Mouse (Mus musculus): Measurements from ENCODE around the gene Dnaja2. TPM values are rescaled to one million over a fixed set of nuclear protein-coding genes. Genes with fewer than 3 reads are reported as not detected.

The Dnaja2 gene
- total and polyA plus RNA-seq, 3 experiments, result 150 to 471 (median 227) TPM

- in situ Hi-C loops (cut with MboI; ENCODE audit: low pct_ligation_motif_present, low pct_unique_long_range_greater_than_20kb, low sequenced_read_pairs), result loop anchor here (25.0 kb wide), 1 partner anchor 221 kb away; no protein-coding TSS in a partner anchor
- no peak overlapping the region for H3K4me2 ChIP-seq (ENCODE audit: insufficient read depth, low read depth, poor library complexity, severe bottlenecking)
- H3K79me2 ChIP-seq (replicated peaks; ENCODE audit: control insufficient read depth, extremely low read depth, insufficient read depth, poor library complexity, severe bottlenecking), result no peaks in the 10 kb centered on the region
- peaks cover 22 to 65% of the 10 kb centered on the region in 2 experiments for H3K36me3 ChIP-seq (replicated peaks in 1 of 2; ENCODE audit: control insufficient read depth in 1 of 2, insufficient read depth in 1 of 2, low read length in 1 of 2)
- H3K27me3 ChIP-seq (replicated peaks), result no peaks in the 10 kb centered on the region
- peak; percentile 74 for DNase-seq (ENCODE audit: extremely low read depth)
- H3K9me3 ChIP-seq (replicated peaks; ENCODE audit: low read length), result peaks cover 5% of the 10 kb centered on the region
- dilution Hi-C loops (cut with MboI; ENCODE audit: extremely low pct_ligation_motif_present, extremely low pct_unique_long_range_greater_than_20kb, low sequenced_read_pairs), result no loop called here
- H3K9ac ChIP-seq (ENCODE audit: insufficient read depth, low read depth), result peak overlapping the region; percentile 78
- peak; percentile 30; the same call in 1 of the 2 replicates for TF ChIP-seq IRF4 (IDR thresholded peaks at IDR 0.05; ENCODE audit: low read depth, low read length)
- TF ChIP-seq USF1 (IDR thresholded peaks at IDR 0.05; ENCODE audit: low read depth, low read length), result no peak
- TF ChIP-seq POLR2AphosphoS2 (IDR thresholded peaks at IDR 0.05; ENCODE audit: low read depth, low read length), result no peak
- TF ChIP-seq MAFK (IDR thresholded peaks at IDR 0.05; ENCODE audit: insufficient replicate concordance, low read length), result peak; percentile 99
- TF ChIP-seq ZKSCAN1 (IDR thresholded peaks at IDR 0.05; ENCODE audit: borderline replicate concordance, low read depth, low read length), result no peak
- peak; percentile 28; the same call in 1 of the 2 replicates for TF ChIP-seq ETS1 (conservative IDR thresholded peaks at IDR 0.05; ENCODE audit: low read depth, low read length)
- TF ChIP-seq POLR2A (IDR thresholded peaks at IDR 0.05; ENCODE audit: low read depth, low read length), result no peak
- peak; percentile 43 for TF ChIP-seq HCFC1 (IDR thresholded peaks at IDR 0.05; ENCODE audit: low read depth, low read length)
- no peak for TF ChIP-seq ELF1 (IDR thresholded peaks at IDR 0.05; ENCODE audit: low read depth, low read length)
- TF ChIP-seq GABPA (IDR thresholded peaks at IDR 0.05; ENCODE audit: insufficient replicate concordance, low read depth, low read length), result 0 out of 2 replicates have a peak, but pooled peaks have one; percentile 32
- TF ChIP-seq EP300 (IDR thresholded peaks at IDR 0.05; ENCODE audit: low read length), result 0 out of 2 replicates have a peak, but pooled peaks have one; percentile 34
- peak; percentile 51 for TF ChIP-seq ZC3H11A (IDR thresholded peaks at IDR 0.05; ENCODE audit: low read depth, low read length)
- 0 out of 2 replicates have a peak, but pooled peaks have one; percentile 49 for TF ChIP-seq KAT2A (IDR thresholded peaks at IDR 0.05; ENCODE audit: insufficient replicate concordance, low read length)
- 0 out of 2 replicates have a peak, but pooled peaks have one; percentile 44 for TF ChIP-seq MAZ (IDR thresholded peaks at IDR 0.05; ENCODE audit: low read depth, low read length)
- peak; percentile 34; the same call in 1 of the 2 replicates for TF ChIP-seq NRF1 (IDR thresholded peaks at IDR 0.05; ENCODE audit: low read depth, low read length)
- peak overlapping the region; percentile 85 for H3K27ac ChIP-seq (ENCODE audit: insufficient read depth, low read depth)
- peaks cover 22 to 32% of the 10 kb centered on the region in 2 experiments; a peak in 3 of 4 replicates for H3K4me1 ChIP-seq (ENCODE audit: control insufficient read depth in 1 of 2, insufficient read depth in 2 of 2)
- H3K4me3 ChIP-seq (replicated peaks in 1 of 3; ENCODE audit: low read depth in 2 of 3, low read length in 2 of 3, poor library complexity in 1 of 3), result peak overlapping the region in 1 of 3 experiments; percentile 17
Observed at GRCm38 (mm10) chr8:85532843-85533242, 22.3 kb downstream of the Dnaja2 start.

GRCm38 (mm10) chr8:85531471-85531870 is 23.7 kb downstream of the Dnaja2 start:
- dilution Hi-C loops (cut with MboI; ENCODE audit: extremely low pct_ligation_motif_present, extremely low pct_unique_long_range_greater_than_20kb, low sequenced_read_pairs), result no loop called here

More at GRCm38 (mm10) chr8:85531471-85531870, 23.7 kb downstream of the Dnaja2 start:
- in situ Hi-C loops (cut with MboI; ENCODE audit: low pct_ligation_motif_present, low pct_unique_long_range_greater_than_20kb, low sequenced_read_pairs), result loop anchor here (25.0 kb wide), 1 partner anchor 219 kb away; no protein-coding TSS in a partner anchor
- no peak overlapping the region for H3K27ac ChIP-seq (ENCODE audit: insufficient read depth, low read depth)
- H3K9ac ChIP-seq (ENCODE audit: insufficient read depth, low read depth), result no peak overlapping the region
- TF ChIP-seq UBTF (IDR thresholded peaks at IDR 0.05; ENCODE audit: low read depth, low read length) (no peak), GABPA (IDR thresholded peaks at IDR 0.05; ENCODE audit: insufficient replicate concordance, low read depth, low read length) (no peak), KAT2A (IDR thresholded peaks at IDR 0.05; ENCODE audit: insufficient replicate concordance, low read length) (no peak), TCF12 (IDR thresholded peaks at IDR 0.05; ENCODE audit: low read depth, low read length) (no peak), MEF2A (IDR thresholded peaks at IDR 0.05; ENCODE audit: borderline replicate concordance, low read depth, low read length) (no peak), ELF1 (IDR thresholded peaks at IDR 0.05; ENCODE audit: low read depth, low read length) (no peak), NRF1 (IDR thresholded peaks at IDR 0.05; ENCODE audit: low read depth, low read length) (no peak), ZNF384 (IDR thresholded peaks at IDR 0.05; ENCODE audit: low read depth, low read length) (no peak), CHD2 (IDR thresholded peaks at IDR 0.05; ENCODE audit: low read length) (no peak), MAZ (IDR thresholded peaks at IDR 0.05; ENCODE audit: low read depth, low read length) (no peak), ETS1 (conservative IDR thresholded peaks at IDR 0.05; ENCODE audit: low read depth, low read length) (no peak), BHLHE40 (IDR thresholded peaks at IDR 0.05; ENCODE audit: low read depth, low read length) (no peak), ZKSCAN1 (IDR thresholded peaks at IDR 0.05; ENCODE audit: borderline replicate concordance, low read depth, low read length) (no peak), RCOR1 (conservative IDR thresholded peaks at IDR 0.05; ENCODE audit: low read depth, low read length) (no peak), ZMIZ1 (IDR thresholded peaks at IDR 0.05; ENCODE audit: low read depth, low read length) (no peak), EP300 (IDR thresholded peaks at IDR 0.05; ENCODE audit: low read length) (no peak)
- H3K4me1 ChIP-seq (ENCODE audit: control insufficient read depth in 1 of 2, insufficient read depth in 2 of 2), result peaks cover 21 to 32% of the 10 kb centered on the region in 2 experiments; a peak in 3 of 4 replicates
- no peaks in the 10 kb centered on the region for H3K79me2 ChIP-seq (replicated peaks; ENCODE audit: control insufficient read depth, extremely low read depth, insufficient read depth, poor library complexity, severe bottlenecking)
- H3K4me2 ChIP-seq (ENCODE audit: insufficient read depth, low read depth, poor library complexity, severe bottlenecking), result no peak overlapping the region
- peaks cover 26 to 61% of the 10 kb centered on the region in 2 experiments for H3K36me3 ChIP-seq (replicated peaks in 1 of 2; ENCODE audit: control insufficient read depth in 1 of 2, insufficient read depth in 1 of 2, low read length in 1 of 2)
- no peak overlapping the region for H3K4me3 ChIP-seq (replicated peaks in 1 of 3; ENCODE audit: low read depth in 2 of 3, low read length in 2 of 3, poor library complexity in 1 of 3)
- peak; percentile 25 for DNase-seq (ENCODE audit: extremely low read depth)
- H3K27me3 ChIP-seq (replicated peaks), result no peaks in the 10 kb centered on the region
- H3K9me3 ChIP-seq (replicated peaks; ENCODE audit: low read length), result peaks cover 5% of the 10 kb centered on the region
